Mouse (Mus musculus) G1E (cell line): Measurements from ENCODE around the gene Ttbk1.

ENCODE experiments used
- CTCF ChIP-seq: IDR thresholded peaks from 2 replicates; pipeline ENCODE4 v1.5.1; 2012; ENCODE audit warnings: low read depth, low read length, inconsistent platforms, mixed read lengths
- GATA2 ChIP-seq: IDR thresholded peaks from 2 replicates; pipeline ENCODE4 v1.6.1; 2012; ENCODE audit warnings: low read depth, low read length, inconsistent platforms, borderline replicate concordance

DNA sequence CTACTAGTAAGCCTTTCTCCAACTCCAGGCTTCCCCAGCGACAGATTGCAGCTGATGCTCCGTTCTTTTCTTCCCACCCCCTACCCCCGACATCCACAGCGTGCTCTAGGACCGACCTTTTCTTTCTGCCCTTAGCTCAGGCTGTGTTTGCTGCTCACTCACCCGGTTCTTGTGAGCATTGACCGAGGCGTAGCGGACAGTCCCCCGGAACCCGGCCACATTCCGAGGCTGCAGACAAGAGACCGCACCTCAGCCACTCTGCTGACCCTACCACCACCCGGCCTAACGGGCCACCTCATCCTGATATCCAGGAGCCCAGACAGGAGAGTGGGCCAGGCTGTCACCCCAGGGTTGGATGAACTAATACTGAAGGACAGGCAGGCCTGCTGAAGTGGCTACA lies 10.2 kb downstream of the Ttbk1 start:
- TF ChIP-seq CTCF (no peak), GATA2 (no peak)
